Mouse (Mus musculus) heart, embryonic 11.5 days (tissue): Measurements from ENCODE around the gene Awat1. TPM values are rescaled to one million over a fixed set of nuclear protein-coding genes. Genes with fewer than 3 reads are reported as not detected.

Source experiments
- ATAC-seq: fragments of 200-750 bp; cut with Nextera tagmentation; replicated peaks from 2 replicates; pipeline ENCODE4 v1.8.0; 2017; ENCODE audit warnings: moderate library complexity; ENCODE audit not compliant: insufficient number of reproducible peaks, low FRiP score, low TSS enrichment
- H3K27ac ChIP-seq: fragments of 300-500 bp; sonication (generic); 2 replicates; pipeline ENCODE4 v1.5.1; 2014; ENCODE audit warnings: mild to moderate bottlenecking, low read depth, low read length
- H3K27me3 ChIP-seq: fragments of 300-500 bp; sonication (generic); 2 replicates; pipeline ENCODE4 v1.6.1; 2014; ENCODE audit warnings: mild to moderate bottlenecking, low read length, mixed read lengths; ENCODE audit not compliant: control insufficient read depth, insufficient read depth
- H3K36me3 ChIP-seq: fragments of 300-500 bp; sonication (generic); 2 replicates; pipeline ENCODE4 v1.6.1; 2014; ENCODE audit warnings: mild to moderate bottlenecking, low read length, moderate library complexity, mixed read lengths; ENCODE audit not compliant: control insufficient read depth, insufficient read depth
- H3K4me1 ChIP-seq: fragments of 300-500 bp; sonication (generic); 2 replicates; pipeline ENCODE4 v1.6.1; 2014; ENCODE audit warnings: low read length; ENCODE audit not compliant: control insufficient read depth, insufficient read depth
- H3K4me2 ChIP-seq: fragments of 300-500 bp; sonication (generic); 2 replicates; pipeline ENCODE4 v1.6.1; 2014; ENCODE audit warnings: mild to moderate bottlenecking, moderate library complexity
- H3K4me3 ChIP-seq: fragments of 300-500 bp; sonication (generic); 2 replicates; pipeline ENCODE4 v1.5.1; 2014; ENCODE audit warnings: low read depth, low read length
- H3K9ac ChIP-seq: fragments of 300-500 bp; sonication (generic); 2 replicates; pipeline ENCODE4 v1.6.1; 2014; ENCODE audit warnings: mild to moderate bottlenecking, low read depth, low read length, moderate library complexity
- H3K9me3 ChIP-seq: fragments of 300-500 bp; sonication (generic); replicated peaks from 2 replicates; pipeline ENCODE4 v1.6.1; 2016; ENCODE audit warnings: low read length; ENCODE audit not compliant: control insufficient read depth
- WGBS: fragments of 180-500 bp; shearing (Covaris S2); extraction: QIAGEN DNeasy Blood & Tissue Kit; methylation state at CpG from one replicate; pipeline ENCODE4 v1.1.7; 2014; ENCODE audit not compliant: insufficient replicate concordance; 5-methylcytosine and 5-hydroxymethylcytosine counted together
- polyA plus RNA-seq: library from polyadenylated mRNA; unstranded; fragments of >200 nt; fragmentation: Nextera tagmentation; extraction: Ambion mirVana; gene quantifications from 2 replicates; pipeline ENCODE4 v1.2.1, GENCODE M21; 2014

Awat1 gene
- polyA plus RNA-seq, result not detected in 2 replicates

DNA sequence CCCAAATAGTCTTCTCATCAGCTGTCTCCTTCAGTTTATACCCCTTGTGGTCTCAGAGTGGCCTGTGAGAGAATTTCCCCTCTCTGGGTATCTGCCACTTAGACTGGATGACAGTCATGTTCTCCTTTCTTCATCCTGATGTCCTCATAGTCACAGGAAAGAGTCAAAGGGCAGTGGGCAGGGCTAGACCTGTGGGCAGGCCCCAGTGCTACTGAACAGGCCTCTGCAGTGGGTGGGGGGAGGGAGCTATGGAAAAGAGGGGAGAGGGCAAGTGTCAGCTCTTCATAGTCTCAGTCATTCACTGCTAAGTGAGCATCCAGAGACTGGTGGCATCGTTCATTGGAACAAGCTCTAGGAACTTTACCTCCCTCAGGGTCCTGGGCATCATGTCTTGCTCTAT, at the start of gene Awat1:
Awat1 (plus strand) TSS at position 301 of the 400 bp plus-strand sequence.
- 82% methylated on average over 1 of the region's 1 CpGs for WGBS
- Histone ChIP-seq H3K4me2 (no peak within 1 kb of the TSS), H3K4me1 (no peaks in the 10 kb centered on the region), H3K4me3 (no peak within 1 kb of the TSS), H3K9me3 (no peaks in the 10 kb centered on the region), H3K27me3 (no peaks in the 10 kb centered on the region), H3K36me3 (no peaks in the 10 kb centered on the region), H3K27ac (no peak within 1 kb of the TSS), H3K9ac (no peak within 1 kb of the TSS)
- no peak for ATAC-seq

DNA sequence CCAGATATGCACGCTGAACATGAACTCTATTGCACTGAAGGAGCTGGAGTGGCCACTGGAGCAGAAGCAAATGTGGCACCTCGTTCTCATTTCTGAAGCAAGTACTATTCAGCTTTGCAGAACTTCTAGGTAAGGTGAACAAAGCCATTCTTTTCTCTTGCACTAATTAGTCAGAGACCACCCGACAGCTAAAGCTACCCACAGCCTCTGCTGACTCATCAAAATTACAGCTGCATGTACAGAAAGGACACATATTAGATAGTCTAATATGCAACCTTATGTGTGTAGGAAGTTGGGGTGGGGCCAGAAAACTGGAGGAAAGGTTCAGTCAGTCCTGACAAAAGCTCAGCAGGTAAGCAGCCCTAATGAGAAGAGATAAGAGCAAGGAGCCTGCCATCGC, 47.6 kb upstream of the Awat1 start, which contains the start of gene Dgat2l6:
Dgat2l6 (plus strand) TSS at position 368 of the 400 bp plus-strand sequence.
- Histone ChIP-seq H3K4me1 (no peaks in the 10 kb centered on the region), H3K27me3 (no peaks in the 10 kb centered on the region; the same call in 1 of the 2 replicates), H3K27ac (no peak within 1 kb of the TSS), H3K36me3 (no peaks in the 10 kb centered on the region), H3K4me3 (no peak within 1 kb of the TSS), H3K4me2 (no peak within 1 kb of the TSS), H3K9me3 (no peaks in the 10 kb centered on the region), H3K9ac (no peak within 1 kb of the TSS)
- WGBS, result 80% methylated on average over 4 of the region's 4 CpGs
- ATAC-seq, result no peak

DNA sequence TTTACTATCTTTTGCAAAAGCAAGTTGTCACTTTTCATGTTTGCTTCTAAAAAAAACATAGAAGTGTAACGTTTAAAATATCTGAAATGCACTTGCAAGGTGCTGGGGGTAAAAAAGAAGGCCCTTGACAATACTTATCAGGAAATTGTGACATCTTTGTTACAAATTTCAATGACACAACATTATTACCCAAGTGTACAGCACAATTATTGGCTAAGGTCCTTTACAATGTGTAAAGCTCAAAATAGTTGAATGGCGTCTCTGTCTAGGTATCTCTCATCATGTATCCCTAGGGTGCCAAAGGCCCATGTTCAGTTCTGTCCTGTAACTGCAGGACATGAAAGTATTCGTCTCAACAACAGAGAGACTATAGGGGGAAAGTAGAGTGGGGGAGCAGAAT, 16.0 kb upstream of the Awat1 start:
- H3K4me2 ChIP-seq, result no peak overlapping the region
- 78% methylated on average over 3 of the region's 3 CpGs for WGBS
- no peak for ATAC-seq
- no peak overlapping the region for H3K9ac ChIP-seq
- H3K9me3 ChIP-seq, result no peaks in the 10 kb centered on the region
- H3K36me3 ChIP-seq, result no peaks in the 10 kb centered on the region
- H3K4me1 ChIP-seq, result no peaks in the 10 kb centered on the region
- H3K27ac ChIP-seq, result no peak overlapping the region
- no peaks in the 10 kb centered on the region for H3K27me3 ChIP-seq
- no peak overlapping the region for H3K4me3 ChIP-seq

DNA sequence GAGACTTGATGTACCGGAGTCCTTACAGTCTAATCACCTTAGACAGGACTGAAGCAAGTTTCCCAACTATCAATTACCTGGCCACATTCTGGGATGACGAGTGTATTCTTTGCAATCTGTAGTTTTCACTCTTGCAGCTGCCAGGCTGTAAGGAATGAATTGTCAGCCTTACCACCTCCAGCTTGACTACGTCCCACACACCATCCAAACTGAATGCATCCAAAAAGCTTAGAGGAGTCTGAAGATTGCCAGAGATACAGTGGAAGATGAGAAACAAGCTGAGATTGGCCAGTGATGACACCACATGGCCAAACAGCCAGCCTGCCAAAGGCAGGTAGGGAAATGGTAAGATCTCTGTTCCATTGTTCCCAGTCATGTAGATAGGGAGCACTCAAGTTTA, 6.4 kb upstream of the Awat1 start:
- Histone ChIP-seq H3K4me3 (no peak overlapping the region), H3K36me3 (no peaks in the 10 kb centered on the region), H3K27me3 (no peaks in the 10 kb centered on the region), H3K4me2 (no peak overlapping the region), H3K9me3 (no peaks in the 10 kb centered on the region), H3K27ac (no peak overlapping the region), H3K4me1 (no peaks in the 10 kb centered on the region), H3K9ac (no peak overlapping the region)
- ATAC-seq, result no peak
- 79% methylated on average over 3 of the region's 3 CpGs for WGBS

DNA sequence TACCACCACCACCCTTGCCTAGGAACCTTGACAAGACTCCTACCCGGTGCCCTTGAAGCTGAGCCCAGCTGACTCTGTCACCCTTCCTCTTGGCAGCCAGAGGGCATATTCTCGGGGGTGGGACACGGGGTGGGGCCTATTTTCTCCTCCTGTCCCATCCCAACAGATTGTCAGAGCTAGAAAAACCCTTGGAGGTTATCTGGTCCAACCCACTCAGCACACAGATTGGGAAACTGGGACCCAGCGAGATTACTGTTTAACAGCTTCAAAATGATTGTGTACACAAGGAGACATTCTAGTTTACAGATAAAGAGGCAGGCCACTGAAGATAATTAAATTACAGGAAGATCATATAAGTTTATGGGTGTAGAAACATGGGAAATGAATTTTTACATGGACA, 22.7 kb downstream of the Awat1 start, which contains the start of gene P2ry4:
P2ry4 (minus strand) TSS at position 79 of the 400 bp plus-strand sequence.
- H3K9ac ChIP-seq, result no peak within 1 kb of the TSS
- ATAC-seq, result no peak
- H3K4me2 ChIP-seq, result no peak within 1 kb of the TSS
- no peak within 1 kb of the TSS for H3K4me3 ChIP-seq
- H3K36me3 ChIP-seq, result no peaks in the 10 kb centered on the region
- H3K9me3 ChIP-seq, result no peaks in the 10 kb centered on the region
- no peaks in the 10 kb centered on the region for H3K4me1 ChIP-seq
- no peak within 1 kb of the TSS for H3K27ac ChIP-seq
- H3K27me3 ChIP-seq, result no peaks in the 10 kb centered on the region
- 57% methylated on average over 4 of the region's 4 CpGs for WGBS

DNA sequence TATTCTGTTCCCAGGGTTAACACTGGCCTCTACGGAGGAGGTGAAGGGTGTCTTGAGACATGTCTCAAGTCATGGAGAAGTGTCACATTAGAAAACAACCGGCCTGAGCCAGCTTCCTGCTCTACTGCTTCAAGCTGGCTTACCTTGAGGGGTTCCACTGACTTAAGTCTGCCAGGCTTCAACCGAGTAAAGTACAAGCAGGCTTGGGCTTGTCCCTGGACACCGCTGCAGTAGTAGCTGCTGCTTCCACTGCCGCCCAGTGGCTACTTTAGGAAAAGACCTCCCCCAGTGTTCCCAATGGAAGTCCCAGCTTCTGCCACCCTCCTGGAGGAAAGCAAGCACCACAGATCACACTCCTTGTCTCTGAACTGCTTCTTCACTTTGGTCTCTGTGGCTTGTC, 25.4 kb downstream of the Awat1 start:
- Histone ChIP-seq H3K9ac (no peak overlapping the region), H3K4me1 (no peaks in the 10 kb centered on the region), H3K4me2 (no peak overlapping the region), H3K27ac (no peak overlapping the region), H3K27me3 (no peaks in the 10 kb centered on the region), H3K4me3 (no peak overlapping the region), H3K36me3 (no peaks in the 10 kb centered on the region), H3K9me3 (no peaks in the 10 kb centered on the region)
- 23% methylated on average over 5 of the region's 5 CpGs for whole genome bisulfite sequencing
- ATAC-seq, result no peak

DNA sequence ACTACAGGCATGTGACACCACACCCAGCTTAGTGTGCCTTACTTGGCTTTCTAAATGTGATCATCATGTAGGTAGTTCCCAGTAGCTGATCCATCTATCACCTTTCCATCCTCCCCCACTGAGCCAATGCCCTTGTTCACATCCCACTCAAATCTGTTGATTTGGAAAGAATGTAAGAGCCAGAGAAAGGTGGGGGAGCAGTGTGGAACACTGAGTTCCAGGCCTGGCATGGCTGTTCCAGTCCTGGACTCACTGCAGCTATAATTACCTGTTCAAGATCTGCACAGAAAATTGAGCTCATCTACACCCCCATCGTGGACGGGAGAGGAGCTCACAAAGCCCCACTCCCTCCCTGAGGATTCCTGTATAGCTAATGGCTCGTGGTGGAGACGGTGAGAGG, 27.7 kb downstream of the Awat1 start:
- H3K27me3 ChIP-seq, result 0 out of 2 replicates have a peak, but pooled peaks cover 5% of the 10 kb centered on the region
- no peaks in the 10 kb centered on the region for H3K4me1 ChIP-seq
- H3K27ac ChIP-seq, result no peak overlapping the region
- WGBS, result 65% methylated on average over 4 of the region's 4 CpGs
- no peaks in the 10 kb centered on the region for H3K9me3 ChIP-seq
- ATAC-seq, result no peak
- H3K4me3 ChIP-seq, result no peak overlapping the region
- H3K9ac ChIP-seq, result no peak overlapping the region
- no peaks in the 10 kb centered on the region for H3K36me3 ChIP-seq
- no peak overlapping the region for H3K4me2 ChIP-seq

DNA sequence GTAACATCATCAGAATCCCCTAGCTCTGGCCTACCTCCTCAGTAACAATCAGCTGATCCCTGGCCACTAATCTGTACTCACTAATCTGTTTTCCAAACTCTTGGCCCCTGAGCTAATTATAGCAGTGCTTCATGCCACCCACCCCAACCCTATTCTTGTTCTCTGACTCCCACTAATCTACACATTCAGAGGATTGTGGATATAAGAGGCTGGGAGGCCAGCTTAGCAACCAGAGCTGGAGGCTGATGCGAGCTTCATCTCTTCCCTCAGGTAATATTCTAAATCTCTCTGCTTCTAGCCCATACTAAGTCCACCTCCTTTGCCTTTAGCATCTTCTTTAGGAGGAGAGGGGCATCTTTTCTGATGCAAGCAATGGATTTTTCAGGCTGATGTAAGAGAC, 33.3 kb downstream of the Awat1 start, which contains the start of gene Arr3:
Arr3 (plus strand) TSS at position 184 of the 400 bp plus-strand sequence.
- no peak for ATAC-seq
- Histone ChIP-seq H3K36me3 (no peaks in the 10 kb centered on the region), H3K4me3 (no peak within 1 kb of the TSS), H3K4me2 (no peak within 1 kb of the TSS), H3K27me3 (0 out of 2 replicates have a peak, but pooled peaks cover 5% of the 10 kb centered on the region), H3K9ac (no peak within 1 kb of the TSS), H3K9me3 (no peaks in the 10 kb centered on the region), H3K4me1 (no peaks in the 10 kb centered on the region), H3K27ac (no peak within 1 kb of the TSS)
- WGBS, result 73% methylated on average over 1 of the region's 1 CpGs

DNA sequence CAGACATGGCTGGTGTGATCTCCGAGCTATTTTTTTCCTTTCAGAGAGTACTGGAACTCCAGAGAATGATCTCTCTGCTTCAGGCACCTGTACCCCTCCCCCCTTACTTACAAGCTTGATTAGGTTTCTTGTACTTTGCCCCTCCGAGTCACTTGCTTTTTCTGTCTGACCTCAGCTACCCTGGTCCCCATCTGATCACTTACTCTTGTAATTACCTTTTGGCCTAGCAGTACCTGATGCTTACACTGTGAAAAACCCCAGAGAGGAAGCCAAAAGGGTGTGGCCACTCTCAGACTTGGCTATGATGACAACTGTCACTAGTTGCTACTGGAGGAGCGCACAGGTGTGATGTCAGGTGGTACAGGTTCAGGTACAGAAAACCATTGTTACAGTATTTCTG, 46.4 kb downstream of the Awat1 start:
- Histone ChIP-seq H3K9me3 (no peaks in the 10 kb centered on the region), H3K36me3 (no peaks in the 10 kb centered on the region), H3K4me3 (no peak overlapping the region), H3K27ac (no peak overlapping the region), H3K4me2 (no peak overlapping the region), H3K27me3 (0 out of 2 replicates have a peak, but pooled peaks cover 2% of the 10 kb centered on the region), H3K9ac (no peak overlapping the region), H3K4me1 (no peaks in the 10 kb centered on the region)
- WGBS, result 52% methylated on average over 3 of the region's 3 CpGs
- ATAC-seq, result no peak
